Mouse (Mus musculus) frontal cortex, adult 2 months (tissue): ENCODE measurements around the gene Hist1h2bm. TPM values are rescaled to one million over a fixed set of nuclear protein-coding genes. Genes with fewer than 3 reads are reported as not detected.

ENCODE experiments used
- polyA plus RNA-seq: library from polyadenylated mRNA; depleted of rRNA; stranded (reverse); fragments of >200 nt; gene quantifications from 2 replicates; pipeline ENCODE4 v1.2.3, GENCODE M21; 2012; rRNA removed

Gene Hist1h2bm
- polyA plus RNA-seq, 1 experiment: 0.52 TPM

Other genes starting within 250 kb of the Hist1h2bm start
- 3.7 and 4.8 TPM in 2 replicates for gene Zkscan4, start 243.1 kb upstream of the Hist1h2bm start, polyA plus RNA-seq
- not detected in 2 replicates for gene Gm10065, start 242.6 kb upstream of the Hist1h2bm start, polyA plus RNA-seq
- gene AK157302, start 226.8 kb upstream of the Hist1h2bm start, polyA plus RNA-seq: 1.6 and 1.9 TPM in 2 replicates
- 15.3 and 32.5 TPM in 2 replicates for gene Gm11273, start 220.6 kb upstream of the Hist1h2bm start, polyA plus RNA-seq
- 7.9 and 8.6 TPM in 2 replicates for gene Zkscan8, start 190.9 kb upstream of the Hist1h2bm start, polyA plus RNA-seq
- not detected in 2 replicates for gene Olfr1366, start 179.2 kb upstream of the Hist1h2bm start, polyA plus RNA-seq
- not detected in 2 replicates for gene Olfr1535, start 162.2 kb upstream of the Hist1h2bm start, polyA plus RNA-seq
- 0.29 TPM in 1 of 2 replicates, not detected in the other for gene Olfr1364, start 140.3 kb upstream of the Hist1h2bm start, polyA plus RNA-seq
- gene Olfr1362, start 108.0 kb upstream of the Hist1h2bm start, polyA plus RNA-seq: not detected in 2 replicates
- not detected in 2 replicates for gene Olfr11, start 79.5 kb upstream of the Hist1h2bm start, polyA plus RNA-seq
- gene Olfr1361, start 58.7 kb upstream of the Hist1h2bm start, polyA plus RNA-seq: not detected in 2 replicates
- not detected in 2 replicates for gene Olfr1360, start 44.6 kb upstream of the Hist1h2bm start, polyA plus RNA-seq
- not detected in 2 replicates for gene Olfr1359, start 23.9 kb upstream of the Hist1h2bm start, polyA plus RNA-seq
- gene Hist1h2bl, start 5.9 kb upstream of the Hist1h2bm start, polyA plus RNA-seq: not detected in 2 replicates
- gene Hist1h2ai, start 5.6 kb upstream of the Hist1h2bm start, polyA plus RNA-seq: 1.2 and 1.5 TPM in 2 replicates
- gene Hist1h3h, start 4.4 kb upstream of the Hist1h2bm start, polyA plus RNA-seq: 1.8 TPM in 2 replicates
- 3.3 and 4.1 TPM in 2 replicates for gene Hist1h4j, start 13.0 kb downstream of the Hist1h2bm start, polyA plus RNA-seq
- gene Hist1h4k, start 28.5 kb downstream of the Hist1h2bm start, polyA plus RNA-seq: 12.6 and 16.6 TPM in 2 replicates
- gene Hist1h2ak, start 31.8 kb downstream of the Hist1h2bm start, polyA plus RNA-seq: 1.1 and 1.7 TPM in 2 replicates
- 0.82 and 1.9 TPM in 2 replicates for gene Hist1h2bn, start 32.1 kb downstream of the Hist1h2bm start, polyA plus RNA-seq
- 0.18 and 0.71 TPM in 2 replicates for gene Hist1h1b, start 58.6 kb downstream of the Hist1h2bm start, polyA plus RNA-seq
- 3.1 and 4.5 TPM in 2 replicates for gene Hist1h3i, start 61.3 kb downstream of the Hist1h2bm start, polyA plus RNA-seq
- gene Hist1h2an, start 65.2 kb downstream of the Hist1h2bm start, polyA plus RNA-seq: not detected in 2 replicates
- gene Hist1h2bp, start 65.4 kb downstream of the Hist1h2bm start, polyA plus RNA-seq: 0.32 and 0.57 TPM in 2 replicates
- gene Hist1h2bq, start 88.2 kb downstream of the Hist1h2bm start, polyA plus RNA-seq: 1.5 and 1.9 TPM in 2 replicates
- not detected in 2 replicates for gene Hist1h2ao, start 88.4 kb downstream of the Hist1h2bm start, polyA plus RNA-seq
- not detected in 2 replicates for gene Hist1h4m, start 89.7 kb downstream of the Hist1h2bm start, polyA plus RNA-seq
- 12.0 and 12.7 TPM in 2 replicates for gene Hist1h4n, start 110.2 kb downstream of the Hist1h2bm start, polyA plus RNA-seq
- 3.5 and 3.9 TPM in 2 replicates for gene Hist1h2ap, start 111.5 kb downstream of the Hist1h2bm start, polyA plus RNA-seq
- 0.21 and 0.96 TPM in 2 replicates for gene Hist1h2br, start 111.7 kb downstream of the Hist1h2bm start, polyA plus RNA-seq
- 2.2 and 2.6 TPM in 2 replicates for gene Zfp184, start 223.1 kb downstream of the Hist1h2bm start, polyA plus RNA-seq